Mouse (Mus musculus) hindlimb bud, embryonic 11.5 days (tissue): ENCODE measurements around the gene Pnpt1.

Experiments used
- DNase-seq: peaks from one replicate; pipeline ENCODE4 v3.0.0-alpha.2; 2012; ENCODE audit warnings: low read depth, low spot score; ENCODE audit errors: extremely low spot score

The Pnpt1 gene

GRCm38 (mm10) chr11:29130385-29131355, at the start of gene Pnpt1:
Gene Pnpt1, plus strand, starts transcription at chr11:29130744.
- peak; percentile 84 for DNase-seq

GRCm38 (mm10) chr11:29092403-29092802, 38.1 kb upstream of the Pnpt1 start:
- DNase-seq, result no peak

- DNase-seq, result no peak
These were observed 31.6 kb upstream of the Pnpt1 start for GRCm38 (mm10) chr11:29098926-29099325.

- DNase-seq, result no peak
These were observed 621 bp upstream of the Pnpt1 start for GRCm38 (mm10) chr11:29129862-29130384.

GRCm38 (mm10) chr11:29140671-29141070, 10.1 kb downstream of the Pnpt1 start:
- no peak for DNase-seq

- no peak for DNase-seq
These were observed 18.4 kb downstream of the Pnpt1 start for GRCm38 (mm10) chr11:29148901-29149300.

GRCm38 (mm10) chr11:29163569-29163968, 33.0 kb downstream of the Pnpt1 start:
- no peak for DNase-seq

- DNase-seq, result no peak
These were observed 41.4 kb downstream of the Pnpt1 start for GRCm38 (mm10) chr11:29171959-29172391.

GRCm38 (mm10) chr11:29172563-29173124, 42.1 kb downstream of the Pnpt1 start, which contains the start of gene Ppp4r3b:
Gene Ppp4r3b, plus strand, starts transcription at chr11:29172890.
- DNase-seq, result peak; percentile 93

GRCm38 (mm10) chr11:29173125-29173631, 42.6 kb downstream of the Pnpt1 start:
- peak; percentile 31 for DNase-seq

- no peak for DNase-seq
These were observed 43.3 kb downstream of the Pnpt1 start for GRCm38 (mm10) chr11:29173706-29174436.

- no peak for DNase-seq
These were observed 48.8 kb downstream of the Pnpt1 start for GRCm38 (mm10) chr11:29179319-29179718.

GRCm38 (mm10) chr11:29180657-29181056, 50.1 kb downstream of the Pnpt1 start:
- no peak for DNase-seq

- no peak for DNase-seq
These were observed 51.2 kb downstream of the Pnpt1 start for GRCm38 (mm10) chr11:29181751-29182150.

- DNase-seq, result no peak
These were observed 58.4 kb downstream of the Pnpt1 start for GRCm38 (mm10) chr11:29188981-29189380.

- no peak for DNase-seq
These were observed 73.1 kb downstream of the Pnpt1 start for GRCm38 (mm10) chr11:29203653-29204052.

GRCm38 (mm10) chr11:29209774-29210173, 79.2 kb downstream of the Pnpt1 start:
- no peak for DNase-seq
